9 mouse cellular contexts compared by ENCODE assay signal in genomic region chr4:136731761-136732160, GRCm38 (mm10).
DNase-seq lines count a peak whose midpoint lies in the region; ATAC-seq and TF ChIP-seq lines count a peak whose summit lies in the region.
"Had no signal": no experiment of that assay in that cellular context is flagged by ENCODE, and none has a peak within 500 bp of the region (broad histone marks: within the 10 kb centered on the region; RNA-seq: fewer than 3 reads in every experiment).

No protein-coding gene starts in this region.

- no peaks in the 10 kb centered on the region for H3K27me3 ChIP-seq in kidney, embryonic 14.5 days (ENCODE audit: control insufficient read depth, insufficient read depth, low read length)
- no peaks in the 10 kb centered on the region for H3K27me3 ChIP-seq in E14TG2a.4 (ENCODE audit: insufficient read depth, low read length)
- no peaks in the 10 kb centered on the region for H3K27me3 ChIP-seq in limb, embryonic 12.5 days

- no peaks in the 10 kb centered on the region for H3K9me3 ChIP-seq in kidney, embryonic 14.5 days (ENCODE audit: control insufficient read depth, low read length)
- H3K9me3 ChIP-seq in E14TG2a.4 (ENCODE audit: low read length) = no peaks in the 10 kb centered on the region
- no peaks in the 10 kb centered on the region for H3K9me3 ChIP-seq in limb, embryonic 12.5 days

- no peak for DNase-seq in kidney, postnatal 36 days
- peak; percentile 54 for DNase-seq in brain, embryonic 14.5 days (ENCODE audit: low read depth)
- no peak for DNase-seq in MN1 (ENCODE audit: low spot score)
- no peak for DNase-seq in spleen, postnatal 4 days (ENCODE audit: low spot score in 2 of 2)
- DNase-seq: retina, postnatal 1 day; thymus, adult 2 months had no signal

- no peaks in the 10 kb centered on the region for H3K36me3 ChIP-seq in kidney, embryonic 14.5 days (ENCODE audit: control insufficient read depth, insufficient read depth, low read length)
- H3K36me3 ChIP-seq in E14TG2a.4 (ENCODE audit: insufficient read depth, low read length) = no peaks in the 10 kb centered on the region
- 0 out of 2 replicates have a peak, but pooled peaks cover 5% of the 10 kb centered on the region for H3K36me3 ChIP-seq in limb, embryonic 12.5 days

- ATAC-seq in kidney, embryonic 14.5 days (ENCODE audit: low FRiP score, low TSS enrichment) = no peak
- ATAC-seq in limb, embryonic 12.5 days (ENCODE audit: insufficient number of reproducible peaks, insufficient read depth, low FRiP score, low TSS enrichment, low read depth) = no peak

- TF ChIP-seq CTCF in E14TG2a.4 (conservative IDR thresholded peaks at IDR 0.05; ENCODE audit: low read length) = no peak
- no peak for TF ChIP-seq CTCF in brain, embryonic 14.5 days (IDR thresholded peaks at IDR 0.05; ENCODE audit: borderline replicate concordance, extremely low read depth, insufficient read depth, insufficient read length)

- peak overlapping the region; percentile 56; the same call in 1 of the 2 replicates for H3K27ac ChIP-seq in kidney, embryonic 14.5 days (ENCODE audit: low read depth, low read length)
- H3K27ac ChIP-seq in limb, embryonic 12.5 days = peak overlapping the region; percentile 29; the same call in 1 of the 2 replicates

- peaks cover 61% of the 10 kb centered on the region for H3K4me1 ChIP-seq in kidney, embryonic 14.5 days (ENCODE audit: control insufficient read depth, insufficient read depth, low read length)
- peaks cover 94% of the 10 kb centered on the region for H3K4me1 ChIP-seq in E14TG2a.4 (replicated peaks; ENCODE audit: low read depth, low read length)
- H3K4me1 ChIP-seq in limb, embryonic 12.5 days (replicated peaks) = peaks cover 54% of the 10 kb centered on the region

- TF ChIP-seq POLR2A in brain, embryonic 14.5 days (IDR thresholded peaks at IDR 0.05; ENCODE audit: borderline replicate concordance, extremely low read depth, insufficient read depth, insufficient read length, poor library complexity, severe bottlenecking) = no peak

- H3K4me2 ChIP-seq in kidney, embryonic 14.5 days (replicated peaks; ENCODE audit: low read depth, low read length) = no peak overlapping the region
- no peak overlapping the region for H3K4me2 ChIP-seq in limb, embryonic 12.5 days

- no peak overlapping the region for H3K9ac ChIP-seq in kidney, embryonic 14.5 days (ENCODE audit: low read depth, low read length)
- H3K9ac ChIP-seq in limb, embryonic 12.5 days (replicated peaks) = no peak overlapping the region

- no peak overlapping the region for H3K4me3 ChIP-seq in kidney, embryonic 14.5 days (ENCODE audit: low read length)
- 0 out of 2 replicates have a peak overlapping the region, but pooled peaks have one; percentile 49 for H3K4me3 ChIP-seq in E14TG2a.4 (replicated peaks; ENCODE audit: low read length)
- H3K4me3 ChIP-seq in limb, embryonic 12.5 days (replicated peaks) = no peak overlapping the region

- 48% methylated on average over 5 of the region's 5 CpGs for WGBS in kidney, embryonic 14.5 days
- 61% methylated on average over 5 of the region's 5 CpGs for WGBS in limb, embryonic 12.5 days
